Mouse (Mus musculus): ENCODE data around the gene 5530401A14Rik. TPM values are rescaled to one million over a fixed set of nuclear protein-coding genes. Genes with fewer than 3 reads are reported as not detected.

5530401A14Rik gene
- polyA plus RNA-seq, 2 experiments: 0.07 TPM; not detected in 1

GRCm38 (mm10) chr11:81909397-81909894 lies 49.0 kb downstream of the 5530401A14Rik start:
- Histone ChIP-seq H3K4me1 (ENCODE audit: control insufficient read depth, insufficient read depth, low read length) (no peaks in the 10 kb centered on the region), H3K4me2 (replicated peaks; ENCODE audit: low read depth, low read length, severe bottlenecking) (no peak overlapping the region), H3K36me3 (ENCODE audit: control insufficient read depth, insufficient read depth, low read length) (no peaks in the 10 kb centered on the region), H3K9me3 (ENCODE audit: control insufficient read depth, low read length) (no peaks in the 10 kb centered on the region), H3K27ac (replicated peaks; ENCODE audit: low read depth, low read length) (no peak overlapping the region), H3K4me3 (replicated peaks; ENCODE audit: low read length) (no peak overlapping the region), H3K9ac (ENCODE audit: low read depth, low read length, severe bottlenecking) (no peak overlapping the region), H3K27me3 (ENCODE audit: control insufficient read depth, insufficient read depth, low read length) (no peaks in the 10 kb centered on the region)
- 55% methylated on average over 5 of the region's 5 CpGs for WGBS
- no peak for ATAC-seq (ENCODE audit: low FRiP score, low read depth)
- TF ChIP-seq POLR2A (IDR thresholded peaks at IDR 0.05; ENCODE audit: borderline replicate concordance, extremely low read depth, insufficient read depth, insufficient read length): no peak
- no peak for DNase-seq (ENCODE audit: low spot score)

- Histone ChIP-seq H3K9me3 (ENCODE audit: control insufficient read depth, low read length) (no peaks in the 10 kb centered on the region), H3K27me3 (ENCODE audit: control insufficient read depth, insufficient read depth, low read length) (no peaks in the 10 kb centered on the region), H3K9ac (ENCODE audit: low read depth, low read length, severe bottlenecking) (no peak overlapping the region), H3K27ac (replicated peaks; ENCODE audit: low read depth, low read length) (no peak overlapping the region), H3K36me3 (ENCODE audit: control insufficient read depth, insufficient read depth, low read length) (no peaks in the 10 kb centered on the region), H3K4me2 (replicated peaks; ENCODE audit: low read depth, low read length, severe bottlenecking) (no peak overlapping the region), H3K4me1 (ENCODE audit: control insufficient read depth, insufficient read depth, low read length) (no peaks in the 10 kb centered on the region), H3K4me3 (replicated peaks; ENCODE audit: low read length) (no peak overlapping the region)
- DNase-seq (ENCODE audit: low spot score): no peak
- ATAC-seq (ENCODE audit: low FRiP score, low read depth): no peak
- WGBS: 54% methylated on average over 4 of the region's 4 CpGs
- no peak for TF ChIP-seq POLR2A (IDR thresholded peaks at IDR 0.05; ENCODE audit: borderline replicate concordance, extremely low read depth, insufficient read depth, insufficient read length)
Observed at GRCm38 (mm10) chr11:81913071-81913470, 52.6 kb downstream of the 5530401A14Rik start.

- 30% methylated on average over 6 of the region's 6 CpGs for WGBS
- Histone ChIP-seq H3K4me3 (replicated peaks; ENCODE audit: low read length) (no peak overlapping the region), H3K9me3 (ENCODE audit: control insufficient read depth, low read length) (no peaks in the 10 kb centered on the region), H3K4me1 (ENCODE audit: control insufficient read depth, insufficient read depth, low read length) (no peaks in the 10 kb centered on the region), H3K27ac (replicated peaks; ENCODE audit: low read depth, low read length) (no peak overlapping the region), H3K9ac (ENCODE audit: low read depth, low read length, severe bottlenecking) (no peak overlapping the region), H3K4me2 (replicated peaks; ENCODE audit: low read depth, low read length, severe bottlenecking) (no peak overlapping the region), H3K27me3 (ENCODE audit: control insufficient read depth, insufficient read depth, low read length) (no peaks in the 10 kb centered on the region), H3K36me3 (ENCODE audit: control insufficient read depth, insufficient read depth, low read length) (no peaks in the 10 kb centered on the region)
- no peak for ATAC-seq (ENCODE audit: low FRiP score, low read depth)
- TF ChIP-seq POLR2A (IDR thresholded peaks at IDR 0.05; ENCODE audit: borderline replicate concordance, extremely low read depth, insufficient read depth, insufficient read length): no peak
- DNase-seq (ENCODE audit: low spot score): no peak
Observed at GRCm38 (mm10) chr11:81915501-81915900, 55.0 kb downstream of the 5530401A14Rik start.

DNA sequence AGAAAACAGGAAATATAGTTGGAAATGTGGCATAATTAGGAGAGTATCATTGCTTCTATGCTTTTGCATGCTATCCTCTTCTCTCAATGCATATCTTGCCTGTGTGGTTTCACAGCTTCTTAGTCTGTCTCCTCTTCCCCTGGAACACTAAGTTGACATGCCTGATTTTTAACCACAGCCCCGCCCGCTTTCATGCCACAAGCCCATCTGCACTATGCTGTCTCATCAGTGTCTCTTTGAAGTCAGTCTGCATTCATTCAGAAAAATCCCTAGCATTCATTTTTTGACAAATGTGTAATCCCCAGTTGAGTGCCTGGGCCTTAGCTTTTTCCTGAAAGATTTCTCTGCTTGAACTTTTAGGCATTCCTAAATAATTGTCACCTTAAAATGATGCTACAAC lies 62.6 kb downstream of the 5530401A14Rik start:
- ATAC-seq (ENCODE audit: low FRiP score, low read depth): no peak
- no peak for TF ChIP-seq POLR2A (IDR thresholded peaks at IDR 0.05; ENCODE audit: borderline replicate concordance, extremely low read depth, insufficient read depth, insufficient read length)
- Histone ChIP-seq H3K27ac (replicated peaks; ENCODE audit: low read depth, low read length) (no peak overlapping the region), H3K9me3 (ENCODE audit: control insufficient read depth, low read length) (no peaks in the 10 kb centered on the region), H3K9ac (ENCODE audit: low read depth, low read length, severe bottlenecking) (no peak overlapping the region), H3K27me3 (ENCODE audit: control insufficient read depth, insufficient read depth, low read length) (no peaks in the 10 kb centered on the region), H3K4me1 (ENCODE audit: control insufficient read depth, insufficient read depth, low read length) (no peaks in the 10 kb centered on the region), H3K4me2 (replicated peaks; ENCODE audit: low read depth, low read length, severe bottlenecking) (no peak overlapping the region), H3K36me3 (ENCODE audit: control insufficient read depth, insufficient read depth, low read length) (no peaks in the 10 kb centered on the region), H3K4me3 (replicated peaks; ENCODE audit: low read length) (no peak overlapping the region)
- 94% methylated on average over 2 of the region's 2 CpGs for WGBS
- DNase-seq (ENCODE audit: low spot score): no peak

GRCm38 (mm10) chr11:81923626-81924025 lies 63.2 kb downstream of the 5530401A14Rik start:
- 88% methylated on average over 4 of the region's 4 CpGs for WGBS
- Histone ChIP-seq H3K4me2 (replicated peaks; ENCODE audit: low read depth, low read length, severe bottlenecking) (no peak overlapping the region), H3K4me1 (ENCODE audit: control insufficient read depth, insufficient read depth, low read length) (no peaks in the 10 kb centered on the region), H3K9ac (ENCODE audit: low read depth, low read length, severe bottlenecking) (no peak overlapping the region), H3K9me3 (ENCODE audit: control insufficient read depth, low read length) (no peaks in the 10 kb centered on the region), H3K36me3 (ENCODE audit: control insufficient read depth, insufficient read depth, low read length) (no peaks in the 10 kb centered on the region), H3K27me3 (ENCODE audit: control insufficient read depth, insufficient read depth, low read length) (no peaks in the 10 kb centered on the region), H3K27ac (replicated peaks; ENCODE audit: low read depth, low read length) (no peak overlapping the region), H3K4me3 (replicated peaks; ENCODE audit: low read length) (no peak overlapping the region)
- no peak for DNase-seq (ENCODE audit: low spot score)
- TF ChIP-seq POLR2A (IDR thresholded peaks at IDR 0.05; ENCODE audit: borderline replicate concordance, extremely low read depth, insufficient read depth, insufficient read length): no peak
- ATAC-seq (ENCODE audit: low FRiP score, low read depth): no peak

DNA sequence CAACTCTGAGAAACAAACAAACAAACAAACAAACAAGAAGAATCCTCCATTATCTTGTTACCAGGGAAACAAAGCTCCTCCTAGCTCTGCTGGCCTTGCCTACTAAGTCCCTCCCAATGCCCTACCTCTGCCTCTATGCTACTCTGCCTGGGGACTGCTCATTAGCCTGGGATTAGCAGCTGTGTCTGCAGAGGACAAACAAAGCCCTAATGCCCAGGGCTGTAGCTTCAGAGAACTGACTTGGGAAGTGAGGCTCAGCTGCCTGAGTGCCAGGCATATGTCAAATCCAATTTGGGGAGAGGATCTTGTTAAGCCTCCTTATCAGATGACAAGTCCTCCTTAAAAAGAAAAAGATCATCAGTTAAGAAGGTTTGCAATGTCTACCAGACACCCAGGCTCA lies 65.9 kb downstream of the 5530401A14Rik start:
- ATAC-seq (ENCODE audit: low FRiP score, low read depth) (no peak), DNase-seq (ENCODE audit: low spot score) (no peak)
- TF ChIP-seq POLR2A (IDR thresholded peaks at IDR 0.05; ENCODE audit: borderline replicate concordance, extremely low read depth, insufficient read depth, insufficient read length): no peak
- H3K4me2 ChIP-seq (replicated peaks; ENCODE audit: low read depth, low read length, severe bottlenecking): no peak overlapping the region
- no peaks in the 10 kb centered on the region for H3K9me3 ChIP-seq (ENCODE audit: control insufficient read depth, low read length)
- H3K27ac ChIP-seq (replicated peaks; ENCODE audit: low read depth, low read length): no peak overlapping the region
- H3K27me3 ChIP-seq (ENCODE audit: control insufficient read depth, insufficient read depth, low read length): no peaks in the 10 kb centered on the region
- H3K9ac ChIP-seq (ENCODE audit: low read depth, low read length, severe bottlenecking): no peak overlapping the region
- H3K4me3 ChIP-seq (replicated peaks; ENCODE audit: low read length): no peak overlapping the region
- no peaks in the 10 kb centered on the region for H3K36me3 ChIP-seq (ENCODE audit: control insufficient read depth, insufficient read depth, low read length)
- H3K4me1 ChIP-seq (ENCODE audit: control insufficient read depth, insufficient read depth, low read length): no peaks in the 10 kb centered on the region
